Mouse (Mus musculus) cerebellum, postnatal 14 days (tissue): Measurements from ENCODE around the gene Alg5.
A peak's percentile ranks its signal among the peaks of the same experiment; 100 is the strongest.

Experiments used
- DNase-seq, 2 experiments: peaks; one replicate each; pipeline ENCODE4 v3.0.0; 2021; ENCODE audit warnings: mixed read lengths in 2 of 2

The Alg5 gene

DNA sequence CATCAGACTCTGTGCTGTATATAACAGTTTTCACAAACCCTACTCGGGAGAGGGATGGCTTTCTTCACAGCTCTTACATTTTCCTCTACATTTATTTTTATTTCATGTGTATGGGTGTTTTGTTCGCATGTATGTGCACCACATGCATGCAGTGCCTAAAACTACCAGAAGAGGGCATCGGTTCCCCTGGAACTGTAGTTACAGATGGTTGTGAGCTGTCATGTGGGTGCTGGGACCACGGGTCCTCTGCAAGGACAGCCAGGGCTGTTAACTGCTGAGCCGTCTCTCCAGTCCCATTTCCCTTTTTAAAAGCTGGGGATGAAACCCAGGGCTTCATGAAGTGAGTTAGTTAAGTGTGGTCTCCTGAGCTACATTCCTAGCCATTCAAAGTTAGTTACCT lies 60.0 kb downstream of the Alg5 start:
- peak in 1 of 2 experiments; percentile 43 for DNase-seq

DNA sequence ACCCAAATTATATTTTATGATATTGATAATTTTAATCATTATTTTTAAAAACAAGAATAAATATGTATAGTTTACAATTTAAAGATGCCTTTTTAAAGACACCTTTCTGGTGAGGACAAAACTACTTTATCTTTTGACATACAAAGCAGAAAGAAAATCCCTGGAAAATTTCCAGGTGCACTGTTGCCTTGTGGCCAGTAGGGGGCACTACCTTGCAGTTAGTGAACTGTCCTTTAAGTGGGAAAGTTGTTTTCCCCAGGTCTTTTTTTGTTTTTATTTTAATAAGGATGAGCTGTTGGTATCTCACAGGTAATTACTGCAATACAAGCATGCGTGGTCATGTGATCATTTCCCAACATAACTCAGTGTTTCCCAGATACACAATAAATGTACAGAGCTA lies 60.5 kb downstream of the Alg5 start:
- DNase-seq = peak; percentile 28 to 37

DNA sequence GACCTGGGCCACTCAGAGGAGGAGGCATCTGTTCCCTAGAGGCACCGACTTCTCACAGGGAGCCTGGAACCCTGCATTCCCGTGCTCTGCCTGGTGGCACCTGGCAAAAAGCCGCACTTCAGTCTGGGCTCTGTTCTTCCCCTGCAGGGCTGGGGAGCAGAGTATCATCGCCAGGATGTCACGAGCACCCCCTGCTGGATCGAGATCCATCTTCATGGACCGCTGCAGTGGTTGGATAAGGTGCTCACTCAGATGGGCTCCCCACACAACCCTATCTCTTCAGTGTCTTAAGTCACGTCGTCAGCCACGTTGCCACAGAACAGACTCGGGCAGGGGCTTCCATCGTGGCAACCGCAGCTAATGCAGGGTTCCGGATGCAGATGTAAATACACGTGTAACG lies 61.9 kb downstream of the Alg5 start:
- DNase-seq = peak; percentile 59 to 71
